Mouse (Mus musculus) embryonic facial prominence, embryonic 14.5 days (tissue): ENCODE results near the gene Gprc6a. TPM values are rescaled to one million over a fixed set of nuclear protein-coding genes. Genes with fewer than 3 reads are reported as not detected.

Source experiments
- ATAC-seq: fragments of 200-750 bp; cut with Nextera tagmentation; 2 replicates; pipeline ENCODE4 v1.8.0; 2017; ENCODE audit warnings: low read depth, moderate number of reproducible peaks, moderate TSS enrichment
- DNase-seq: peaks from one replicate; pipeline ENCODE4 v3.0.0-alpha.2; 2015; ENCODE audit warnings: low spot score
- H3K27ac ChIP-seq: fragments of 300-500 bp; sonication (generic); replicated peaks from 2 replicates; pipeline ENCODE4 v1.5.1; 2014; ENCODE audit warnings: low read depth, mild to moderate bottlenecking, low read length, moderate library complexity
- H3K27me3 ChIP-seq: fragments of 300-500 bp; sonication (generic); replicated peaks from 2 replicates; pipeline ENCODE4 v1.6.1; 2014; ENCODE audit warnings: low read length; ENCODE audit not compliant: control insufficient read depth, insufficient read depth
- H3K36me3 ChIP-seq: fragments of 300-500 bp; sonication (generic); 2 replicates; pipeline ENCODE4 v1.6.1; 2014; ENCODE audit warnings: low read length, mixed read lengths; ENCODE audit not compliant: control insufficient read depth, insufficient read depth
- H3K4me1 ChIP-seq: fragments of 300-500 bp; sonication (generic); 2 replicates; pipeline ENCODE4 v1.6.1; 2014; ENCODE audit warnings: antibody characterized with exemption, low read length; ENCODE audit not compliant: control insufficient read depth, insufficient read depth
- H3K4me2 ChIP-seq: fragments of 300-500 bp; sonication (generic); 2 replicates; pipeline ENCODE4 v1.6.1; 2014; ENCODE audit warnings: low read depth, mild to moderate bottlenecking, low read length, moderate library complexity, mixed read lengths
- H3K4me3 ChIP-seq: fragments of 300-500 bp; sonication (generic); 2 replicates; pipeline ENCODE4 v1.5.1; 2014; ENCODE audit warnings: low read depth, mild to moderate bottlenecking, low read length
- H3K9ac ChIP-seq: fragments of 300-500 bp; sonication (generic); 2 replicates; pipeline ENCODE4 v1.6.1; 2014; ENCODE audit warnings: low read depth, mild to moderate bottlenecking, low read length, moderate library complexity, mixed read lengths
- H3K9me3 ChIP-seq: fragments of 300-500 bp; sonication (generic); 2 replicates; pipeline ENCODE4 v1.6.1; 2016; ENCODE audit warnings: low read length; ENCODE audit not compliant: control insufficient read depth
- WGBS: fragments of 180-500 bp; shearing (Covaris S2); extraction: QIAGEN DNeasy Blood & Tissue Kit; methylation state at CpG from one replicate; pipeline ENCODE4 v1.1.7; 2014; 5-methylcytosine and 5-hydroxymethylcytosine counted together
- polyA plus RNA-seq: library from polyadenylated mRNA; unstranded; fragments of >200 nt; fragmentation: Nextera tagmentation; extraction: Ambion mirVana; gene quantifications from 2 replicates; pipeline ENCODE4 v1.2.1, GENCODE M21; 2014

Gprc6a gene
- not detected in 2 replicates for polyA plus RNA-seq

- WGBS, result 40% methylated on average over 8 of the region's 8 CpGs
- H3K4me1 ChIP-seq, result no peaks in the 10 kb centered on the region
- H3K27me3 ChIP-seq, result no peaks in the 10 kb centered on the region
- ATAC-seq, result no peak
- H3K4me3 ChIP-seq, result no peak within 1 kb of the TSS
- peak; percentile 53 for DNase-seq
- H3K4me2 ChIP-seq, result no peak within 1 kb of the TSS
- H3K27ac ChIP-seq, result no peak within 1 kb of the TSS
- H3K9ac ChIP-seq, result no peak within 1 kb of the TSS
- H3K36me3 ChIP-seq, result no peaks in the 10 kb centered on the region
- no peaks in the 10 kb centered on the region for H3K9me3 ChIP-seq
Measured at GRCm38 (mm10) chr10:51631411-51632136, at the start of gene Gprc6a. Gene Gprc6a, minus strand, starts transcription at chr10:51631461.

GRCm38 (mm10) chr10:51678251-51678639 is 47.0 kb upstream of the Gprc6a start:
- Histone ChIP-seq H3K36me3 (no peaks in the 10 kb centered on the region), H3K9me3 (no peaks in the 10 kb centered on the region), H3K4me2 (peak overlapping the region; percentile 71), H3K27ac (no peak overlapping the region), H3K4me1 (no peaks in the 10 kb centered on the region), H3K9ac (no peak overlapping the region), H3K27me3 (peaks cover 26% of the 10 kb centered on the region), H3K4me3 (peak overlapping the region; percentile 39)
- no peak for ATAC-seq
- no peak for DNase-seq
- WGBS, result 16% methylated on average over 10 of the region's 10 CpGs

- under 1% methylated on average over 33 of the region's 38 CpGs for WGBS
- peak; percentile 82 for ATAC-seq
- Histone ChIP-seq H3K9me3 (no peaks in the 10 kb centered on the region), H3K27me3 (peaks cover 26% of the 10 kb centered on the region), H3K4me3 (peak within 1 kb of the TSS; percentile 39), H3K4me2 (peak within 1 kb of the TSS; percentile 71), H3K9ac (0 out of 2 replicates have a peak within 1 kb of the TSS, but pooled peaks have one; percentile 42), H3K36me3 (no peaks in the 10 kb centered on the region), H3K4me1 (no peaks in the 10 kb centered on the region), H3K27ac (no peak within 1 kb of the TSS)
- peak; percentile 11 for DNase-seq
Measured at GRCm38 (mm10) chr10:51677548-51678250, 46.4 kb upstream of the Gprc6a start, which contains the start of gene Rfx6. Gene Rfx6, plus strand, starts transcription at chr10:51677756.

- no peak overlapping the region for H3K4me2 ChIP-seq
- peaks cover 12% of the 10 kb centered on the region for H3K27me3 ChIP-seq
- WGBS, result 29% methylated on average over 1 of the region's 1 CpGs
- DNase-seq, result no peak
- H3K27ac ChIP-seq, result no peak overlapping the region
- H3K4me1 ChIP-seq, result no peaks in the 10 kb centered on the region
- H3K4me3 ChIP-seq, result no peak overlapping the region
- no peaks in the 10 kb centered on the region for H3K9me3 ChIP-seq
- H3K9ac ChIP-seq, result no peak overlapping the region
- no peaks in the 10 kb centered on the region for H3K36me3 ChIP-seq
- no peak for ATAC-seq
Measured at GRCm38 (mm10) chr10:51672082-51672779, 41.0 kb upstream of the Gprc6a start.

GRCm38 (mm10) chr10:51671583-51671982 is 40.3 kb upstream of the Gprc6a start:
- Histone ChIP-seq H3K4me3 (no peak overlapping the region), H3K4me1 (no peaks in the 10 kb centered on the region), H3K4me2 (no peak overlapping the region), H3K27ac (no peak overlapping the region), H3K9ac (no peak overlapping the region), H3K27me3 (peaks cover 5% of the 10 kb centered on the region), H3K36me3 (no peaks in the 10 kb centered on the region), H3K9me3 (no peaks in the 10 kb centered on the region)
- DNase-seq (no peak), ATAC-seq (no peak)
- 76% methylated on average over 4 of the region's 4 CpGs for WGBS

GRCm38 (mm10) chr10:51669334-51669733 is 38.1 kb upstream of the Gprc6a start:
- no peak overlapping the region for H3K9ac ChIP-seq
- no peaks in the 10 kb centered on the region for H3K27me3 ChIP-seq
- no peaks in the 10 kb centered on the region for H3K36me3 ChIP-seq
- DNase-seq (no peak), ATAC-seq (no peak)
- H3K9me3 ChIP-seq, result no peaks in the 10 kb centered on the region
- H3K27ac ChIP-seq, result no peak overlapping the region
- no peak overlapping the region for H3K4me3 ChIP-seq
- H3K4me2 ChIP-seq, result no peak overlapping the region
- no peaks in the 10 kb centered on the region for H3K4me1 ChIP-seq

GRCm38 (mm10) chr10:51657324-51657723 is 26.1 kb upstream of the Gprc6a start:
- Histone ChIP-seq H3K9ac (no peak overlapping the region), H3K9me3 (no peaks in the 10 kb centered on the region), H3K36me3 (no peaks in the 10 kb centered on the region), H3K4me1 (no peaks in the 10 kb centered on the region), H3K27ac (no peak overlapping the region), H3K4me2 (no peak overlapping the region), H3K27me3 (no peaks in the 10 kb centered on the region), H3K4me3 (no peak overlapping the region)
- no peak for DNase-seq
- ATAC-seq, result no peak
- 51% methylated on average over 1 of the region's 1 CpGs for WGBS

DNA sequence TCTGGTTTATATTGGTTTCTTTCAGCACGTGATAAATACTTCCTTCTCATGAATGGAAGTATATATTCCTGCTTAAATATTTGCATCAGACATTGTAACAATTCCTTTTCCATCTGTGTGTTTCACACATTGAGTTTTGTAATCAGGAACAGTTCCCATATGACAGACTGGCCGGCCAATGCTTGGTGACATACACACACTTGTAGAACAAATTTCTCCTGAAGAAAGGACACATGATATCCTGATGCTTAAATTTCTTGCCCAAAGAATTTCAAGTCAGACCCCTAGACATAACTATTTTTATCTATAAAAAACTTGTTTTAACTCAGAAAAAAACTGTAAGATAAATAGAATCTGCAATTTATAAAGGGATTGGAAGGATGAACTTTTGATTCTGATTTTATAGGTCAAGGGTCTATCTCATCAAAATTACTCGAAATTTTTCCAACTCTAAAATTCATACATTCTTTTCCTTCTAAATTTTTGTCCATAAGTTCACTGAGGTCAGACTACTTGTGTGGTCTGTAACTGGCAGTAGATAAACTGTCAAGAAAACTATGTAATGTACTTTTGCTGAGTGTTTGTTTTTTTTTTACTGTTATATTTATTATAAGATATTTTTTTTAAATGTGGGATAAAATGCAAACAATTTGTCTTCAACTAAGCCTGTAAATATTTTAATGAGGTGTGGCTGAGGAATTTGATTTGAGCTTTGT is 18.4 kb upstream of the Gprc6a start:
- no peak overlapping the region for H3K9ac ChIP-seq
- H3K4me2 ChIP-seq, result no peak overlapping the region
- ATAC-seq (no peak), DNase-seq (no peak)
- WGBS, result 58% methylated on average over 3 of the region's 3 CpGs
- H3K27me3 ChIP-seq, result no peaks in the 10 kb centered on the region
- no peaks in the 10 kb centered on the region for H3K36me3 ChIP-seq
- no peaks in the 10 kb centered on the region for H3K9me3 ChIP-seq
- no peak overlapping the region for H3K4me3 ChIP-seq
- H3K27ac ChIP-seq, result no peak overlapping the region
- no peaks in the 10 kb centered on the region for H3K4me1 ChIP-seq
